Mouse (Mus musculus) gonadal fat pad, adult 2 months (tissue): ENCODE results near the gene Asb7. TPM values are rescaled to one million over a fixed set of nuclear protein-coding genes. Genes with fewer than 3 reads are reported as not detected.

ENCODE experiments used
- DNase-seq: peaks from one replicate; pipeline ENCODE4 v3.0.0-alpha.2; 2012; ENCODE audit warnings: low read depth
- polyA plus RNA-seq: library from polyadenylated mRNA; depleted of rRNA; stranded (reverse); fragments of >200 nt; gene quantifications from 2 replicates; pipeline ENCODE4 v1.2.3, GENCODE M21; 2012; rRNA removed

The Asb7 gene
- polyA plus RNA-seq, 1 experiment = 7.3 TPM

- no peak for DNase-seq
Observed at GRCm38 (mm10) chr7:66655471-66655870, 33.9 kb downstream of the Asb7 start.

GRCm38 (mm10) chr7:66653596-66653995 lies 35.8 kb downstream of the Asb7 start:
- DNase-seq = no peak

- DNase-seq = no peak
Observed at GRCm38 (mm10) chr7:66652216-66652615, 37.2 kb downstream of the Asb7 start.

- no peak for DNase-seq
Observed at GRCm38 (mm10) chr7:66650883-66651282, 38.5 kb downstream of the Asb7 start.

GRCm38 (mm10) chr7:66649181-66649580 lies 40.2 kb downstream of the Asb7 start:
- DNase-seq = no peak

GRCm38 (mm10) chr7:66645736-66646135 lies 43.7 kb downstream of the Asb7 start:
- DNase-seq = no peak

- no peak for DNase-seq
Observed at GRCm38 (mm10) chr7:66633351-66633750, 56.0 kb downstream of the Asb7 start.

GRCm38 (mm10) chr7:66630154-66630800 lies 59.1 kb downstream of the Asb7 start:
- no peak for DNase-seq

GRCm38 (mm10) chr7:66629419-66629818 lies 60.0 kb downstream of the Asb7 start:
- no peak for DNase-seq

- no peak for DNase-seq
Observed at GRCm38 (mm10) chr7:66623436-66623835, 66.0 kb downstream of the Asb7 start.

GRCm38 (mm10) chr7:66601846-66602245 lies 87.5 kb downstream of the Asb7 start:
- no peak for DNase-seq

- no peak for DNase-seq
Observed at GRCm38 (mm10) chr7:66600622-66601610, 88.5 kb downstream of the Asb7 start.

- DNase-seq = no peak
Observed at GRCm38 (mm10) chr7:66600126-66600525, 89.3 kb downstream of the Asb7 start.

- no peak for DNase-seq
Observed at GRCm38 (mm10) chr7:66597900-66598299, 91.5 kb downstream of the Asb7 start.

Other genes starting within 250 kb of the Asb7 start
- 13.2 and 16.1 TPM in 2 replicates for gene Lins1, start 293 bp upstream of the Asb7 start, polyA plus RNA-seq
- 0.91 and 1.7 TPM in 2 replicates for gene Cers3, start 53.9 kb upstream of the Asb7 start, polyA plus RNA-seq
- gene Adamts17, start 150.1 kb upstream of the Asb7 start, polyA plus RNA-seq = 0.88 and 0.89 TPM in 2 replicates